Mouse (Mus musculus) small intestine, adult 2 months (tissue): ENCODE results near the gene Notch1. TPM values are rescaled to one million over a fixed set of nuclear protein-coding genes. Genes with fewer than 3 reads are reported as not detected.

Experiments used
- H3K27ac ChIP-seq: fragments of 200-500 bp; 2 replicates; pipeline ENCODE4 v1.5.1; 2012; ENCODE audit warnings: low read depth, low read length, control low read depth, inconsistent platforms; ENCODE audit not compliant: insufficient read depth
- H3K27me3 ChIP-seq: fragments of 200-500 bp; 2 replicates; pipeline ENCODE4 v1.6.1; 2012; ENCODE audit warnings: mild to moderate bottlenecking, moderate library complexity, low read length, inconsistent platforms; ENCODE audit not compliant: control insufficient read depth, insufficient read depth
- H3K36me3 ChIP-seq: fragments of 200-500 bp; 2 replicates; pipeline ENCODE4 v1.6.1; 2012; ENCODE audit warnings: mild to moderate bottlenecking, low read length, control low read depth, inconsistent platforms; ENCODE audit not compliant: control insufficient read depth, insufficient read depth
- H3K4me1 ChIP-seq: fragments of 200-500 bp; 2 replicates; pipeline ENCODE4 v1.6.1; 2012; ENCODE audit warnings: low read length, inconsistent platforms, mixed read lengths; ENCODE audit not compliant: control insufficient read depth, insufficient read depth, insufficient read length
- H3K4me3 ChIP-seq: fragments of 200-500 bp; 2 replicates; pipeline ENCODE4 v1.5.1; 2012; ENCODE audit warnings: low read depth, mild to moderate bottlenecking, control low read depth, inconsistent platforms, low read length, moderate library complexity
- CTCF ChIP-seq: fragments of 200-500 bp; IDR thresholded peaks from 2 replicates; pipeline ENCODE4 v1.5.1; 2012; ENCODE audit warnings: low read depth, mild to moderate bottlenecking, control low read depth, inconsistent platforms, low read length, moderate library complexity, mixed read lengths; ENCODE audit not compliant: insufficient replicate concordance, insufficient read length; ENCODE audit errors: extremely low read depth
- POLR2A ChIP-seq: fragments of 200-500 bp; IDR thresholded peaks from 2 replicates; pipeline ENCODE4 v1.6.1; 2012; ENCODE audit warnings: low read depth, mild to moderate bottlenecking, control low read depth, inconsistent platforms, low read length, moderate library complexity
- WGBS: fragments of 180-500 bp; shearing (Covaris S2); methylation state at CpG from one replicate; pipeline ENCODE4 v1.1.7; 2018; 5-methylcytosine and 5-hydroxymethylcytosine counted together
- polyA plus RNA-seq: library from polyadenylated mRNA; depleted of rRNA; stranded (reverse); fragments of >200 nt; gene quantifications from 2 replicates; pipeline ENCODE4 v1.2.3, GENCODE M21; 2012

The Notch1 gene
- polyA plus RNA-seq, 1 experiment = 19.6 TPM

GRCm38 (mm10) chr2:26500599-26501370 lies 15.7 kb downstream of the Notch1 start:
- H3K36me3 ChIP-seq = no peaks in the 10 kb centered on the region
- H3K27ac ChIP-seq = no peak overlapping the region
- 0 out of 2 replicates have a peak overlapping the region, but pooled peaks have one; percentile 0 for H3K4me3 ChIP-seq
- TF ChIP-seq POLR2A (no peak), CTCF (no peak)
- peaks cover 40% of the 10 kb centered on the region for H3K4me1 ChIP-seq
- H3K27me3 ChIP-seq = no peaks in the 10 kb centered on the region
- 26% methylated on average over 14 of the region's 14 CpGs for WGBS

GRCm38 (mm10) chr2:26500027-26500598 lies 16.4 kb downstream of the Notch1 start:
- no peaks in the 10 kb centered on the region for H3K36me3 ChIP-seq
- H3K27me3 ChIP-seq = no peaks in the 10 kb centered on the region
- TF ChIP-seq CTCF (no peak), POLR2A (no peak)
- H3K4me1 ChIP-seq = peaks cover 43% of the 10 kb centered on the region
- H3K27ac ChIP-seq = no peak overlapping the region
- 72% methylated on average over 4 of the region's 4 CpGs for WGBS
- no peak overlapping the region for H3K4me3 ChIP-seq

DNA sequence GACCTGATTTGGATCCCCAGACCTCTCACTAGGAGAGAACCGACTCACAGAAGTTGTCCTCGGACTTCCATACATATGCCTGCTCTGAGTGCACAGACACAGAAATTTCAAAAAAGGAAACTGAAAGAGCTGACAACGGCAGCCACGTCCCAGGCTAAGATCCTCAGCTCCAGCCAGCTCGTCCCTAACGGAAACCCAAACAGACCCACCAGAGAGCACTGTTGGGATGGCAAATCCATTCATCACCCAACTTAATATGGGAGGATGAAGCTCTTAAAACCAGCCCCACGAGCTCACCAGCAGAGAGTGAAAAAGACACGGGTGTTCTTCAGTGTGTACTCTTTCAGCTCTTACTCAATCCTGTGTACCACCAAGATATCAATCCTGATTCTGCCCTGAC lies 17.8 kb downstream of the Notch1 start:
- H3K27ac ChIP-seq = peak overlapping the region; percentile 52
- no peak overlapping the region for H3K4me3 ChIP-seq
- peaks cover 50% of the 10 kb centered on the region for H3K4me1 ChIP-seq
- TF ChIP-seq CTCF (no peak), POLR2A (no peak)
- H3K36me3 ChIP-seq = no peaks in the 10 kb centered on the region
- no peaks in the 10 kb centered on the region for H3K27me3 ChIP-seq
- 44% methylated on average over 8 of the region's 8 CpGs for WGBS

DNA sequence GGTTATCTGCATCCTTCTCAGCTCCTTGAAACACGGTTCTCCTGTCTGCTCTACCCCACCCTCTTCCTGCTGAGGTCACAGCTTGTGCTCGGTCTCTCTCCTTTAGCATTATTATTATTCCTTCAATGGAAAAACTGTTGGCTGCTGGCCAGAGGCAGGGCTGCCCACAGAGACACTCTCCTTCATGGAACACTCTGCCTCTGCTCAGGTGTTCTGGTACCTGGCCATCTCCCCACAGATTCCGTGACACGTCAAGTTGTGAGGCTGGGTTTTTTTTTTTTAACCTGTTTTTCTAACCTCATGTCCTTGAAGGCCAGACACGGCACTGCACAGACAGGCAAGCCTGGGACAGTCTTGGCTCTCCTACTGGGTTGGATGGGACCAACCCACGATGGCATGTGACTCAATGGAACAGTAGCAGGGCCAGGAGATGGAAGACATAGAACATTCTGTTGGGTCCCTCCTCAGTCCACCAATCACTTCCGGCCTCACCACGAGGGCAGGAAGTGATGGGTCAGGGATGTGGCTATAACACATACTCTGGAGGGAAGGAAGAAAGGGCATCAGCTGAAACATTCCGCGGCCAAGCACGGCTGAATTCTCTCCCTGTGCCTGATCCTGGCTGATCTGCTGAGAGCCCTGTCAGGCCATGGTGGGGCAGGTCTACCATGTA lies 18.5 kb downstream of the Notch1 start:
- Histone ChIP-seq H3K27ac (peak overlapping the region; percentile 52), H3K4me1 (peaks cover 57% of the 10 kb centered on the region), H3K27me3 (no peaks in the 10 kb centered on the region), H3K4me3 (no peak overlapping the region), H3K36me3 (no peaks in the 10 kb centered on the region)
- TF ChIP-seq CTCF (no peak), POLR2A (no peak)
- 37% methylated on average over 11 of the region's 11 CpGs for WGBS

DNA sequence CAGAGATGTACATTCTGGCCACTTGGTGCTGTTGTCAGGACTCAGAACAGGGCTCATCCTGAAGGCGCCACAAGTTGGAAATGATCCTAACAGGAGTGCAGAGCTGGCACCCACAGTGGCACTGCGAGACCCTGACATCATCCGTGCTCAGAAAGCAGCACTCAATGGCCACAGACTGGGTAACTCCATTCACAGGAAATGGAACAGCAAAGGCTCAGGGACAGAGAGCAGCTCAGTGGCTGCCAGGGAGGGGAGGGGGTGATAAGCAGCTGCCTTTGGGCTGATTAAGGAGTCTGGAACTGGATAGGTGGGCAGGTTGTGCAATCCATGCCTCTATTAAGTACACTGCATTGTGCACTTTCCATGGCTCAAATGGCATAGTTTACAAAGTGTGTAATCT lies 20.0 kb downstream of the Notch1 start:
- Histone ChIP-seq H3K4me3 (no peak overlapping the region), H3K27me3 (no peaks in the 10 kb centered on the region), H3K4me1 (peaks cover 57% of the 10 kb centered on the region), H3K36me3 (no peaks in the 10 kb centered on the region), H3K27ac (no peak overlapping the region)
- WGBS = 73% methylated on average over 3 of the region's 3 CpGs
- TF ChIP-seq POLR2A = no peak
- TF ChIP-seq CTCF = no peak

DNA sequence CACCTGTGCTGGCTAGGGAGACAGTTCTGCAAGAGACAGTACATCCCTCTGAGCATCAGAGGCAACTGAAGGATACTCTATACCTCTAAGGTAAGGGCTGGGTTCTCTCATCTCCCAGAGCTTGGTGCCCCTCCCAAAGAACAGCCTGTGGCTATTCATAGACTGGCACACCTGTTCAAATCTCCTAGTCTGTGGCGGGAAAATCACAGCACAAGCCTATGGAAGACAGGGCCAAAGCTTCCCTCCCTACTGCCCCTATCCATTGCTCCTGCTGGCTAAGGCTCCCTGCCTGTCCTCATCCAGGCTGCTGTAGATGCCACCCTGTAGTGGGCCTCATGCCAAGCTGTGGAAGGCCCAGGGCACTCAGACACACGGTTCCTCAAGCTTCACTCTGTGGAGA lies 20.8 kb downstream of the Notch1 start:
- H3K4me1 ChIP-seq = peaks cover 53% of the 10 kb centered on the region
- no peak overlapping the region for H3K4me3 ChIP-seq
- H3K27me3 ChIP-seq = no peaks in the 10 kb centered on the region
- no peak overlapping the region for H3K27ac ChIP-seq
- TF ChIP-seq CTCF (no peak), POLR2A (no peak)
- H3K36me3 ChIP-seq = no peaks in the 10 kb centered on the region
- WGBS = 36% methylated on average over 2 of the region's 2 CpGs

- no peaks in the 10 kb centered on the region for H3K27me3 ChIP-seq
- no peaks in the 10 kb centered on the region for H3K36me3 ChIP-seq
- no peak for TF ChIP-seq POLR2A
- TF ChIP-seq CTCF = no peak
- H3K4me1 ChIP-seq = peaks cover 50% of the 10 kb centered on the region
- H3K27ac ChIP-seq = no peak overlapping the region
- WGBS = 35% methylated on average over 5 of the region's 5 CpGs
- H3K4me3 ChIP-seq = no peak overlapping the region
Observed at GRCm38 (mm10) chr2:26494991-26495390, 21.5 kb downstream of the Notch1 start.
